ENCODE assay signal across 26 mouse cellular contexts in genomic region chr1:23417562-23417961, GRCm38 (mm10). TPM values are rescaled to one million over a fixed set of nuclear protein-coding genes. Genes with fewer than 3 reads are reported as not detected.
DNase-seq lines count a peak whose midpoint lies in the region; ATAC-seq lines count a peak whose summit lies in the region.
"Had no signal": no experiment of that assay in that cellular context is flagged by ENCODE, and none has a peak within 500 bp of the region (broad histone marks: within the 10 kb centered on the region; RNA-seq: fewer than 3 reads in every experiment).

No protein-coding gene starts in this region.

- ATAC-seq in heart, embryonic 12.5 days (ENCODE audit: insufficient number of reproducible peaks, low FRiP score), result peak; percentile 82
- peak; percentile 97 for ATAC-seq in liver, embryonic 16.5 days (ENCODE audit: low read depth)
- no peak for ATAC-seq in forebrain, embryonic 15.5 days (replicated peaks)
- no peak for ATAC-seq in intestine, embryonic 16.5 days
- ATAC-seq: CD4-positive, CD25-positive, alpha-beta regulatory T cell, adult 4 months; forebrain, embryonic 13.5 days; intestine, embryonic 15.5 days; midbrain, embryonic 15.5 days had no signal

- no peaks in the 10 kb centered on the region for H3K27me3 ChIP-seq in heart, embryonic 12.5 days (replicated peaks)
- no peaks in the 10 kb centered on the region for H3K27me3 ChIP-seq in liver, embryonic 16.5 days (ENCODE audit: control insufficient read depth, insufficient read depth, low read depth, low read length)
- H3K27me3 ChIP-seq in forebrain, embryonic 15.5 days, result no peaks in the 10 kb centered on the region
- H3K27me3 ChIP-seq in intestine, embryonic 16.5 days (replicated peaks; ENCODE audit: control insufficient read depth, insufficient read depth, low read length), result no peaks in the 10 kb centered on the region
- H3K27me3 ChIP-seq: forebrain, embryonic 13.5 days; hindbrain, embryonic 15.5 days; intestine, embryonic 15.5 days; limb, embryonic 12.5 days; midbrain, embryonic 15.5 days; neural tube, embryonic 13.5 days had no signal

- H3K4me2 ChIP-seq in heart, embryonic 12.5 days, result no peak overlapping the region
- H3K4me2 ChIP-seq in liver, embryonic 16.5 days (ENCODE audit: low read depth, low read length), result peak overlapping the region; percentile 35
- no peak overlapping the region for H3K4me2 ChIP-seq in forebrain, embryonic 15.5 days (replicated peaks)
- no peak overlapping the region for H3K4me2 ChIP-seq in intestine, embryonic 16.5 days (ENCODE audit: low read depth, low read length)
- H3K4me2 ChIP-seq: forebrain, embryonic 13.5 days; hindbrain, embryonic 15.5 days; intestine, embryonic 15.5 days; limb, embryonic 12.5 days; midbrain, embryonic 15.5 days; neural tube, embryonic 13.5 days had no signal

- H3K36me3 ChIP-seq in heart, embryonic 12.5 days, result no peaks in the 10 kb centered on the region
- no peaks in the 10 kb centered on the region for H3K36me3 ChIP-seq in liver, embryonic 16.5 days (ENCODE audit: control insufficient read depth, insufficient read depth)
- H3K36me3 ChIP-seq in forebrain, embryonic 15.5 days, result no peaks in the 10 kb centered on the region
- H3K36me3 ChIP-seq in intestine, embryonic 16.5 days (ENCODE audit: control insufficient read depth, insufficient read depth, low read length), result no peaks in the 10 kb centered on the region
- H3K36me3 ChIP-seq: hindbrain, embryonic 15.5 days; intestine, embryonic 15.5 days; limb, embryonic 12.5 days; midbrain, embryonic 15.5 days; neural tube, embryonic 13.5 days had no signal

- intact Hi-C loops in heart, postnatal 14 days (cut with DNase I), result no loop called here

- no peaks in the 10 kb centered on the region for H3K9me3 ChIP-seq in heart, embryonic 12.5 days (replicated peaks)
- H3K9me3 ChIP-seq in liver, embryonic 16.5 days (replicated peaks; ENCODE audit: control insufficient read depth, low read length), result no peaks in the 10 kb centered on the region
- H3K9me3 ChIP-seq in forebrain, embryonic 15.5 days, result no peaks in the 10 kb centered on the region
- no peaks in the 10 kb centered on the region for H3K9me3 ChIP-seq in intestine, embryonic 16.5 days (ENCODE audit: control insufficient read depth, low read length)
- H3K9me3 ChIP-seq: forebrain, embryonic 13.5 days; hindbrain, embryonic 15.5 days; intestine, embryonic 15.5 days; limb, embryonic 12.5 days; midbrain, embryonic 15.5 days; neural tube, embryonic 13.5 days had no signal

- no peak overlapping the region for H3K27ac ChIP-seq in heart, embryonic 12.5 days (ENCODE audit: poor library complexity, severe bottlenecking)
- H3K27ac ChIP-seq in liver, embryonic 16.5 days (ENCODE audit: low read length), result peak overlapping the region; percentile 60
- H3K27ac ChIP-seq in forebrain, embryonic 15.5 days (replicated peaks), result no peak overlapping the region
- H3K27ac ChIP-seq in intestine, embryonic 16.5 days (ENCODE audit: low read length), result no peak overlapping the region
- H3K27ac ChIP-seq: forebrain, embryonic 13.5 days; hindbrain, embryonic 15.5 days; intestine, embryonic 15.5 days; layer of hippocampus, adult 2 months; limb, embryonic 12.5 days; midbrain, embryonic 15.5 days; neural tube, embryonic 13.5 days had no signal

- H3K4me3 ChIP-seq in heart, embryonic 12.5 days, result no peak overlapping the region
- H3K4me3 ChIP-seq in liver, embryonic 16.5 days (ENCODE audit: low read depth, low read length), result no peak overlapping the region
- H3K4me3 ChIP-seq in forebrain, embryonic 15.5 days, result no peak overlapping the region
- H3K4me3 ChIP-seq in intestine, embryonic 16.5 days (ENCODE audit: low read length), result no peak overlapping the region
- H3K4me3 ChIP-seq: forebrain, embryonic 13.5 days; hindbrain, embryonic 15.5 days; intestine, embryonic 15.5 days; layer of hippocampus, adult 2 months; limb, embryonic 12.5 days; midbrain, embryonic 15.5 days; myocyte; neural tube, embryonic 13.5 days had no signal

- WGBS in heart, embryonic 12.5 days, result 49% methylated on average over 3 of the region's 3 CpGs
- WGBS in liver, embryonic 16.5 days (ENCODE audit: insufficient replicate concordance), result 26% methylated on average over 3 of the region's 3 CpGs
- WGBS in forebrain, embryonic 15.5 days, result 95% methylated on average over 3 of the region's 3 CpGs
- WGBS in intestine, embryonic 16.5 days, result 94% methylated on average over 3 of the region's 3 CpGs

- no peak for DNase-seq in heart, postnatal 14 days
- peak; percentile 47 for DNase-seq in c-Kit-positive CD71-positive TER-119-negative erythroid progenitor cells, embryonic 14.5 days (ENCODE audit: low read depth)
- peak; percentile 47 for DNase-seq in liver
- DNase-seq in layer of hippocampus, postnatal 36 days, result no peak
- DNase-seq: adrenal gland, postnatal 36 days; cerebellum, adult 2 months; kidney, postnatal 25 days; lung, adult 2 months; lung, postnatal 36 days; retina, postnatal 1 day; right cerebral cortex, postnatal 25 days; thymus, adult 18-20 months; thymus, postnatal 4 days had no signal

- no peak overlapping the region for H3K9ac ChIP-seq in heart, embryonic 12.5 days
- no peak overlapping the region for H3K9ac ChIP-seq in liver, embryonic 16.5 days (ENCODE audit: low read depth, low read length)
- H3K9ac ChIP-seq in forebrain, embryonic 15.5 days (replicated peaks), result no peak overlapping the region
- no peak overlapping the region for H3K9ac ChIP-seq in intestine, embryonic 16.5 days (ENCODE audit: low read depth, low read length)
- H3K9ac ChIP-seq: forebrain, embryonic 13.5 days; hindbrain, embryonic 15.5 days; intestine, embryonic 15.5 days; limb, embryonic 12.5 days; midbrain, embryonic 15.5 days; neural tube, embryonic 13.5 days had no signal

- no peaks in the 10 kb centered on the region for H3K4me1 ChIP-seq in heart, embryonic 12.5 days (replicated peaks)
- peaks cover 16% of the 10 kb centered on the region for H3K4me1 ChIP-seq in liver, embryonic 16.5 days (ENCODE audit: control insufficient read depth, low read depth, low read length)
- H3K4me1 ChIP-seq in forebrain, embryonic 15.5 days, result no peaks in the 10 kb centered on the region
- H3K4me1 ChIP-seq in intestine, embryonic 16.5 days (ENCODE audit: control insufficient read depth, insufficient read depth, low read length), result no peaks in the 10 kb centered on the region
- H3K4me1 ChIP-seq: forebrain, embryonic 13.5 days; hindbrain, embryonic 15.5 days; intestine, embryonic 15.5 days; limb, embryonic 12.5 days; midbrain, embryonic 15.5 days; neural tube, embryonic 13.5 days had no signal

RNA-seq across cellular contexts. Expression of gene Ogfrl1, which starts 20.0 kb away (rescaled TPM):
- polyA plus RNA-seq in heart, embryonic 12.5 days (2016; fragmentation: Nextera tagmentation; extraction: Ambion mirVana), result 14.8 TPM in 2 replicates
- 10 to 100 TPM; 14.0 to 14.5 TPM for total RNA-seq in heart, postnatal 14 days (2021)
- polyA plus RNA-seq in liver, embryonic 16.5 days (2015; fragmentation: Nextera tagmentation; extraction: Ambion mirVana), result 6.8 and 7.3 TPM in 2 replicates
- 15.1 and 17.1 TPM in 2 replicates for polyA plus RNA-seq in forebrain, embryonic 15.5 days (2015; fragmentation: Nextera tagmentation; extraction: Ambion mirVana)
- polyA plus RNA-seq in intestine, embryonic 16.5 days (2015; fragmentation: Nextera tagmentation; extraction: Ambion mirVana), result 1.6 and 1.9 TPM in 2 replicates
- 100 to 1,000 TPM; 122 to 155 TPM for total RNA-seq in layer of hippocampus, postnatal 36 days (2021)

Comparison
In these comparisons a context has a peak if more than half of its experiments do, and no peak if none do; other contexts are left out.
1. ATAC-seq: peak in heart, embryonic 12.5 days (single experiment) and liver, embryonic 16.5 days (single experiment); none in forebrain, embryonic 15.5 days (single experiment) and intestine, embryonic 16.5 days (single experiment).
2. DNase-seq: peak in c-Kit-positive CD71-positive TER-119-negative erythroid progenitor cells, embryonic 14.5 days (single experiment) and liver (single experiment); none in heart, postnatal 14 days (0 of 2) and layer of hippocampus, postnatal 36 days (0 of 2).